Mouse (Mus musculus) adrenal gland, adult 8-10 months (tissue): ENCODE measurements around the gene Cygb. TPM values are rescaled to one million over a fixed set of nuclear protein-coding genes. Genes with fewer than 3 reads are reported as not detected.
"Not testable (repeated sequence)": the region's sequence is repeated elsewhere in the genome, so short reads cannot be mapped to it uniquely, and the experiment has no call there.

ENCODE experiments used
- DNase-seq: peaks from one replicate; pipeline ENCODE4 v3.0.0; 2022
- total RNA-seq, 4 experiments: library from RNA; stranded (reverse); gene quantifications; 2 replicates each; pipeline ENCODE4 v1.2.4; 2022

The Cygb gene
- total RNA-seq, 4 experiments from 2014 or later: 33.4 to 64.8 (median 48.2) TPM

GRCm38 (mm10) chr11:116674616-116675379, 20.7 kb upstream of the Cygb start:
- DNase-seq: no peak

- DNase-seq: no peak
Observed at GRCm38 (mm10) chr11:116673410-116673809, 19.3 kb upstream of the Cygb start.

GRCm38 (mm10) chr11:116672595-116672994, 18.5 kb upstream of the Cygb start:
- DNase-seq: no peak

GRCm38 (mm10) chr11:116671845-116672434, 17.8 kb upstream of the Cygb start:
- DNase-seq: no peak

GRCm38 (mm10) chr11:116671112-116671844, 17.2 kb upstream of the Cygb start:
- peak; percentile 98 for DNase-seq

DNA sequence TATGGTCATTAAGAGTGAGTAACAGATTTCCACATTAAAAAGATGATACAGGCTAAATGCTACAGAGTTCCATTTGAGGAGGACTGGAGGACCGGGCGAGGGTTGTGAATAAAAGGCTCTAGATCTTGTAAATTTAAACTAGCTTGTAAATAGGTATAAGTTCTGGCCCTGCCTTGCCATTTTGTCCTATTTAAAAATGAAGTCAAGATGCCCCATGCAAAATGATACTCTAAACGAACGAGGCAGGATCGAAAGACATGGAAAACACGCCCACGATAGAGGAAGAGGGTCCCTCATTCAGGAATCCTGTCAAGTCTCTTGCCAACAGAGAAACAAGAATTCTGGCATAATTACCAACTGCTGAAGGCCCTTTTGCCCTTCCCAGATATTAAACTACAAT, 16.3 kb upstream of the Cygb start:
- DNase-seq: no peak

- no peak for DNase-seq
Observed at GRCm38 (mm10) chr11:116669787-116670365, 15.8 kb upstream of the Cygb start.

DNA sequence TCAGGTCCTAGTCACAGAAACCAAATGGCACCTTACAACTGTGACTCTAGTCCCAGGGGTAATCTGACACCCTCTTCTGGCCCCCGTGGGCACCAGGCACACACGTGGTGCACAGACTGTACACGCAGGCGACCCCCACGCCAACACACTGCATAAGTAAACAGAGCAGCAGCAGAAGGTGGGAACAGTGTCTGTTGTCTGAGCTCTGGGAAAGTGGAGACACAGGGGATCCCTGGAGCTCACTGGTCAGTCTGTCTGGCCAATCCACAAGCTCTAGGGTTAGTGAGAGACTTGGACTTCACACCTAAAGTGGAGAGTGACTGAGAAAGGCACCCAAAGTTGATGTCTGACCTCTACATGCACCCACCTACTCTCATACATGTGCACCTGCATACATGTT, 15.2 kb upstream of the Cygb start:
- DNase-seq: no peak

- no peak for DNase-seq
Observed at GRCm38 (mm10) chr11:116668839-116669238, 14.7 kb upstream of the Cygb start.

DNA sequence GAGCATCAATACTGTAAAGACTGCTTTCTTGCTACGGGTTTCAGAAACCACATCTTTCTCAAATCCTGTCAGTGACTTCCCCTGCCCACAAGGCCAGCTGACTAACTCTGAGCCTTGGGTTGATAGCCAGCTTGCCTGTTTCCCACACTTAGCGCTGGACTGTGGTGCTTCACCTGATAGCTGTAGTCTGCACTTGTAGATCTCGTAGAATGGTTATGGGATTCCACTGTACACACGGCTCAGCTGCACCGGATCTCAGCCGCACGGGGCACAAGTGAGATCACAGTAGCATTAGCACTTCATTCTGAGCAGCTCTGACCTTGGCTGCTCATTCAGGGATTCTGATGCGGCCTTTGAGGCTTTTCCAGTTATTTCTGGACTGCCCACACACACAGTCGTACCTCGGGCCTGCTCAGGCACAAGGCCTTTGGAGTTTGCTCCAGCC, 14.3 kb upstream of the Cygb start:
- peak; percentile 70 for DNase-seq

DNA sequence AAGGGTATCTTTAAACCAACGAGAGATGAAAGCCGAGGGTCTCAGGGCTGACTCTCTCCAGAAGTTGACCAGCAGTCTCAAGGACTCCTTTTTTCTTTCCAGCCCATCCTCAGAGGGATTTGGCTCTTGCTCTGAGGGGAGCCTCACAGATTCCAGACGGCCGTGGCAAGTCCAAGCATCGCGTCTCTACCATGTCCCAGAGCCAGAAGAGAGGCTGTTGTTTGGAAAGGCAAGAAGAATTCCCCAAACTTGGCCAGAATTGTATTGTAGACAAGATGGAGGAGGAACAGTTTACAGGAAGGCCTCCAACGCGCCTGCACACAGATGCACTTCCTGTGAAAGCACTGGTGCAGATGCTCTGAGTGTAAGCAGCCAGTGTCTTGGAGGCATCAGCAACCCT, 13.8 kb upstream of the Cygb start:
- no peak for DNase-seq

DNA sequence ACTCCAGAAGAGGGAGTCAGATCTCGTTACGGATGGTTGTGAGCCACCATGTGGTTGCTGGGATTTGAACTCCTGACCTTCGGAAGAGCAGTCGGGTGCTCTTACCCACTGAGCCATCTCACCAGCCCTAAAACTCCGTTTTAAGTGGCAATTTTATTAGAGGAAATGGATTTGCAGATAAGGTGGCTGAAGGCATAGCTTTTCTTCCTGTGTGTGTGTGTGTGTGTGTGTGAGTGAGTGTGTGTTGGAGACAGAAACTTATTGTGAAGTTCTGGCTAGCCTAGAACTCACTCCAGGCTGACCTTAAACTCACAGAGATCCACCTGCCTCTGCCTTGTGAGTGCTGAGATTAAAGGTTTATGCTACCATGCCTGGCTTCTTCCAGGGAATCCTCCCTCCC, 12.9 kb upstream of the Cygb start:
- not testable (repeated sequence) for DNase-seq

DNA sequence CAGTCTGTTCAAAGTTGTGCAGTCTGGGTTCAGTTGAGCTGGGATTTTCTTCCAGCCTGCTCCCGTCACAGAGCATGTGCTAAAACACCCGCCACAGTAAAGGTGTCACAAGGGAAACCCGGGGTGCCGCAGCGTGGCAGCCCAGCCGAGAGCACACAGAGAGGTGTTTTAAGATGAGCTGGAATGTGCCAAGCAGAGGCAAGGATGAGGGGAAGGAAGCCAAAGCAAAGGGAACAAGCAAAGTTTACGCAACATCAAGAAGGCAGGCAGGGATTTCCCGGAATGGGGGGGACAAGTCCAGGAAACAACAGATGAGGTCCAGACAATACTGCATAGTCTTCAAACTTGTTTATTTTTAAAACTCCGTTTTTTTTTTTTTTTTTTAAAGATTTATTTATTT, 12.5 kb upstream of the Cygb start:
- no peak for DNase-seq

GRCm38 (mm10) chr11:116665289-116665688, 11.2 kb upstream of the Cygb start:
- DNase-seq: no peak

DNA sequence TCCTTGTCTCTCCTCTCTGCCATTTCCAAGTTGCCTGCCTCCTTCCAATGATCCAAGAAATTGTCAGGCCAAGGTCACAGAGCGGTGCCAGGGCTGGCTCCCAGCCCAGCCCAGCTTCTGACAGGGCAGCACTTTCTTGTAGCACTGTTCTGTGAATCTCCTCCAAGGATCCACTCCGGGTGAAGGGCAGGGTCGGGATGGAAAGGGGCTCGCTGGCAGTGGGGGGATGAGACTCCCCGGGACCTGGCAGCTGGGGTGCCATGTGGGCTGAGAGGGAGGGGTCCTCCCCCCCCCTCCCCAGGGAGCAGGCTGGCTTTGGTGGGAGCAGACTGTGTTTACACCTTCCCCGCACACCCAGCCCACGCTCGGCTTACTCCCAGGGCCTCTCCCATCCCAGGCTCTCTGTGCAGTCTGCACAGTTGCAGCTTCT, 7.8 kb upstream of the Cygb start:
- DNase-seq: peak; percentile 74

DNA sequence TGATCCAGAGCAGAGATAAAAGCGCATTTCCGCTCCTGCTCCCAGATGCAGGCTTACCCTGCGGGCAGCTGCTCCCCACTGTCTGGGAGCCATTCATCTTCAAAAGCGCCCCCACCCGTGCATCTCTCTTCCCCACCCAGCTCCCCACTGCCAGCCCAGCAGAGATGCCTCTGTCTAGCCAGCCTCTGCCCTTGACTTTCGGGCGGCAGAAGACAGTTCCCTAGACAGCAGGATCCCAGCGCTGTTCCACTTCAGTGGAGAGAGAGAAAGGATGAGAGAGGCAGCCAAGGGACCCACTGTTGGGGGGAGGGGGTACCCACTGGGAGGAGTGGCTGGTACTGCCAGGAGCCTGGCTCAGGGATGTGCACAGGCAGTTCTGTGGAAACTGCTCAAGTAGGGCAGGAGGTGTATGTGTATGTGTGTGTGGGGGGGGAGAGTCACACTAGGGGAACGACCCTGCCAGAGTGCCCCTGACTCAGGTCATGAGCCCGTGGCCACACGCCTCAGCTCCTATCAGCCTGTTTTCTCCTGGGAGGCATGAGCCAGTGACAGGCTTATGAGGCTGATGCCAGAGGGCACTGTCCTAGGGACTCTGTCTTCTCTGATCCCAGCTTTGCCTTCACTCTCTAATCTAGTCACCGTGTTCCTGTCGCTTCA, 7.3 kb upstream of the Cygb start:
- DNase-seq: no peak

- no peak for DNase-seq
Observed at GRCm38 (mm10) chr11:116660181-116660580, 6.1 kb upstream of the Cygb start.

GRCm38 (mm10) chr11:116659027-116659621, 5.0 kb upstream of the Cygb start:
- no peak for DNase-seq

DNA sequence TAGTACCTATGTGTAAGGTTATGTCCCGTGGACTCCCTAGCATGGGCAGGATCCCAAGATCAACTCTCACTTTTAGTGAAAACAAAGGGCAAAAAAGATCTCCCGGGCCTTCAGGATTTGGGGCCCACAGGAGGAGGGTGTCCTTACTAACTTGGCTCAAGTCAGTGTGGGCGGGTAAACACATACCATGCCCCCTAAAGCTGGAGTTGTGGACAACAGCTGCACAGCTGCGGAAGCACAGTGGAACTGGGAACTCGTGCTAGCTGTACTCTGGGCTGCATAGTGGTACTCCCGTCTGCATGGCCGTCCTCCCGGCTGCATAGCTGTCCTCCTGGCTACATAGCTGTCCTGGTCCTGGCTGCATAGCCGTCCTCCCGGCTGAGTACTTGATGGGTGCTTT, 4.1 kb upstream of the Cygb start:
- DNase-seq: no peak

DNA sequence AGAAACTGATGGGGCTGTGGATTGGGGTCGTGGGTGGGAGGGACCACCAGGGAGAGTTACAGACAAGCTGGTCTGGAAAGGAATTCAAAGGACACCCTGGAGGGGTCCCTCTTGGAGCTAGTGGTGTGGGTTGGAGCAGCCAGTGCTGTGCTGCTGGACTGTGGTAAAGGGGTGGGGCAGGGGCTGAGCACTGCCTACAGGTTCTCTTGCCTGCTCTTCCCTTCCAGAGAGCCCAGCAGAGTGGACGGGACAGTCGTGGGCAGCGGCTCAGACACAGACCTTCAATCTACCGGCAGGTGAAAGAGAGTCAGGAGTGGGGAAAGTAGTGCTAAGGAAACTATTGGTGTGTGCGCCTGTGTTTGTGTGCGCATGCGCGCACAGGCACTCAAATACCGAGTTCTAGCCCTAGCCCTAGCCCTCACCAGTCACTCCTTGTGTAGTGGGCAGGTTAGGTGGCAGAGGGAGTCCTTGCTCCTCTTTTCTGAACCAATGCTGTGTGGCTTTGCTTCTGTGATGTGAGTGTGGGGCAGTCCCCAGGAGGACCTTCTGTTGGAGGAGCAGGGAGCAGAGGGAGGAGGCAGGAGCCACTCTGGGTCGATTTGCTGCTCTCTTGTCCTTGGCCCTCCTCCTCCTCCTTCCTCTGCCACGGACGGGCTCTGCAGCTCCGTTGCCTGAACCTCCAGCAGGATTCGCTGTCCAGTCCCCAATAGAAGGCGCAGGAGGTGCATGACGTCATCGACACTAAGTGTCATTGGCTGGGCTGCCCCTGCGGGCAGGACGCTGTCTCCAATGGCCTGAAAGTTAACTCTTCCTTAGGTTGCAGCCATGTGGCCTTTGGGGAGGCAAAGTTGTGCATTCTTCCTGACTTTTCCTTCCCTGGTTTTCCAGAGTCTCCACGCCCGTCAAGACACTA, 3.5 kb upstream of the Cygb start:
- DNase-seq: peak; percentile 96
